Mouse (Mus musculus): Measurements from ENCODE around the gene Nr2f6.

Nr2f6 gene

GRCm38 (mm10) chr8:71391696-71392095 is 9.9 kb upstream of the Nr2f6 start:
- no peak for DNase-seq (ENCODE audit: low read depth, low spot score)

- no peak for DNase-seq (ENCODE audit: low read depth, low spot score)
These were observed 6.5 kb upstream of the Nr2f6 start for GRCm38 (mm10) chr8:71388267-71388666.

GRCm38 (mm10) chr8:71385212-71385835 is 3.6 kb upstream of the Nr2f6 start:
- no peak for DNase-seq (ENCODE audit: low read depth, low spot score)

- DNase-seq (ENCODE audit: low read depth, low spot score): no peak
These were observed 2.1 kb upstream of the Nr2f6 start for GRCm38 (mm10) chr8:71383860-71384259.

GRCm38 (mm10) chr8:71383396-71383795 is 1.6 kb upstream of the Nr2f6 start:
- no peak for DNase-seq (ENCODE audit: low read depth, low spot score)

- peak; percentile 74 for DNase-seq (ENCODE audit: low read depth, low spot score)
These were observed 506 bp upstream of the Nr2f6 start for GRCm38 (mm10) chr8:71381971-71382961.

- no peak for DNase-seq (ENCODE audit: low read depth, low spot score)
These were observed 1.3 kb downstream of the Nr2f6 start for GRCm38 (mm10) chr8:71380178-71381171.

GRCm38 (mm10) chr8:71379512-71380075 is 2.2 kb downstream of the Nr2f6 start:
- no peak for DNase-seq (ENCODE audit: low read depth, low spot score)

- no peak for DNase-seq (ENCODE audit: low read depth, low spot score)
These were observed 2.8 kb downstream of the Nr2f6 start for GRCm38 (mm10) chr8:71379008-71379407.

GRCm38 (mm10) chr8:71376423-71377030 is 5.2 kb downstream of the Nr2f6 start:
- DNase-seq (ENCODE audit: low read depth, low spot score): no peak

- DNase-seq (ENCODE audit: low read depth, low spot score): peak; percentile 53
These were observed 6.0 kb downstream of the Nr2f6 start for GRCm38 (mm10) chr8:71375581-71376422.

- no peak for DNase-seq (ENCODE audit: low read depth, low spot score)
These were observed 7.0 kb downstream of the Nr2f6 start for GRCm38 (mm10) chr8:71374616-71375206.

- no peak for DNase-seq (ENCODE audit: low read depth, low spot score)
These were observed 8.8 kb downstream of the Nr2f6 start for GRCm38 (mm10) chr8:71373000-71373399.

GRCm38 (mm10) chr8:71372427-71372826 is 9.3 kb downstream of the Nr2f6 start:
- DNase-seq (ENCODE audit: low read depth, low spot score): no peak

GRCm38 (mm10) chr8:71371236-71371848 is 10.4 kb downstream of the Nr2f6 start, which contains the start of gene Ocel1:
TSS of gene Ocel1 (plus strand) at chr8:71371298.
- peak; percentile 98 for DNase-seq (ENCODE audit: low read depth, low spot score)

- no peak for DNase-seq (ENCODE audit: low read depth, low spot score)
These were observed 11.0 kb downstream of the Nr2f6 start for GRCm38 (mm10) chr8:71370711-71371235.

GRCm38 (mm10) chr8:71369040-71369718 is 12.6 kb downstream of the Nr2f6 start:
- DNase-seq (ENCODE audit: low read depth, low spot score): no peak

GRCm38 (mm10) chr8:71368366-71368765 is 13.4 kb downstream of the Nr2f6 start:
- DNase-seq (ENCODE audit: low read depth, low spot score): no peak
